Mouse (Mus musculus) embryonic fibroblast, embryonic 13.5 days (primary cell): ENCODE measurements around the gene Itgb2. TPM values are rescaled to one million over a fixed set of nuclear protein-coding genes. Genes with fewer than 3 reads are reported as not detected.
A peak's percentile ranks its signal among the peaks of the same experiment; 100 is the strongest.

ENCODE experiments used
- H3K27ac ChIP-seq: 2 replicates; pipeline ENCODE4 v1.5.1; 2012; ENCODE audit warnings: low read length, control low read depth, inconsistent platforms; ENCODE audit not compliant: insufficient read depth
- H3K4me1 ChIP-seq: 2 replicates; pipeline ENCODE4 v1.6.1; 2011; ENCODE audit warnings: low read length; ENCODE audit not compliant: control insufficient read depth, insufficient read depth
- H3K4me3 ChIP-seq: 2 replicates; pipeline ENCODE4 v1.5.1; 2011; ENCODE audit warnings: mild to moderate bottlenecking, control low read depth, low read length; ENCODE audit not compliant: insufficient read depth
- CTCF ChIP-seq: IDR thresholded peaks from 2 replicates; pipeline ENCODE4 v1.5.1; 2011; ENCODE audit warnings: mild to moderate bottlenecking, control low read depth, low read length, moderate library complexity, borderline replicate concordance; ENCODE audit not compliant: insufficient read depth
- POLR2A ChIP-seq: IDR thresholded peaks from 2 replicates; pipeline ENCODE4 v1.6.1; 2011; ENCODE audit warnings: low read depth, mild to moderate bottlenecking, control low read depth, low read length, moderate library complexity
- polyA plus RNA-seq: library from polyadenylated mRNA; stranded (reverse); fragments of >200 nt; gene quantifications from 2 replicates; pipeline ENCODE4 v1.2.4, GENCODE M21; 2011; ENCODE audit warnings: low read depth; ENCODE audit not compliant: missing spikeins, insufficient read length

Gene Itgb2
- polyA plus RNA-seq, 1 experiment, result 1.4 TPM

- Histone ChIP-seq H3K4me3 (no peak overlapping the region), H3K4me1 (0 out of 2 replicates have a peak, but pooled peaks cover 4% of the 10 kb centered on the region), H3K27ac (no peak overlapping the region)
- TF ChIP-seq CTCF (no peak), POLR2A (no peak)
Measured at GRCm38 (mm10) chr10:77502967-77503922, 26.8 kb upstream of the Itgb2 start.

- H3K4me1 ChIP-seq, result 0 out of 2 replicates have a peak, but pooled peaks cover 4% of the 10 kb centered on the region
- no peak overlapping the region for H3K27ac ChIP-seq
- no peak for TF ChIP-seq POLR2A
- TF ChIP-seq CTCF, result no peak
- H3K4me3 ChIP-seq, result no peak overlapping the region
Measured at GRCm38 (mm10) chr10:77504143-77504542, 25.9 kb upstream of the Itgb2 start.

GRCm38 (mm10) chr10:77506526-77506925 is 23.5 kb upstream of the Itgb2 start:
- no peak overlapping the region for H3K4me3 ChIP-seq
- no peak overlapping the region for H3K27ac ChIP-seq
- no peak for TF ChIP-seq POLR2A
- no peak for TF ChIP-seq CTCF
- H3K4me1 ChIP-seq, result peaks cover 3% of the 10 kb centered on the region

GRCm38 (mm10) chr10:77506961-77507577 is 23.0 kb upstream of the Itgb2 start:
- TF ChIP-seq POLR2A, result no peak
- no peak for TF ChIP-seq CTCF
- peaks cover 3% of the 10 kb centered on the region for H3K4me1 ChIP-seq
- no peak overlapping the region for H3K4me3 ChIP-seq
- H3K27ac ChIP-seq, result no peak overlapping the region

GRCm38 (mm10) chr10:77507779-77508178 is 22.3 kb upstream of the Itgb2 start:
- no peak for TF ChIP-seq CTCF
- no peak for TF ChIP-seq POLR2A
- Histone ChIP-seq H3K4me1 (peaks cover 3% of the 10 kb centered on the region), H3K4me3 (no peak overlapping the region)

GRCm38 (mm10) chr10:77508744-77509143 is 21.3 kb upstream of the Itgb2 start:
- TF ChIP-seq CTCF (no peak), POLR2A (no peak)
- Histone ChIP-seq H3K27ac (no peak overlapping the region), H3K4me1 (peaks cover 3% of the 10 kb centered on the region), H3K4me3 (no peak overlapping the region)

More at GRCm38 (mm10) chr10:77507779-77508178, 22.3 kb upstream of the Itgb2 start:
- H3K27ac ChIP-seq, result no peak overlapping the region

GRCm38 (mm10) chr10:77509403-77510187 is 20.5 kb upstream of the Itgb2 start:
- no peak for TF ChIP-seq POLR2A
- peak; percentile 94 for TF ChIP-seq CTCF
- H3K27ac ChIP-seq, result no peak overlapping the region
- no peak overlapping the region for H3K4me3 ChIP-seq
- H3K4me1 ChIP-seq, result peaks cover 8% of the 10 kb centered on the region

- Histone ChIP-seq H3K4me3 (no peak overlapping the region), H3K27ac (no peak overlapping the region), H3K4me1 (peaks cover 8% of the 10 kb centered on the region)
- TF ChIP-seq CTCF (no peak), POLR2A (no peak)
Measured at GRCm38 (mm10) chr10:77510225-77510982, 19.6 kb upstream of the Itgb2 start.
